Mouse (Mus musculus) stomach, postnatal 0 days (tissue): ENCODE data around the gene Usp28. TPM values are rescaled to one million over a fixed set of nuclear protein-coding genes. Genes with fewer than 3 reads are reported as not detected.

ENCODE experiments used
- ATAC-seq: fragments of 200-750 bp; cut with Nextera tagmentation; 2 replicates; pipeline ENCODE4 v1.8.0; 2017; ENCODE audit not compliant: low FRiP score, low TSS enrichment
- DNase-seq: peaks from one replicate; pipeline ENCODE4 v3.0.0-alpha.2; 2016; ENCODE audit warnings: low spot score
- H3K27ac ChIP-seq: fragments of 300-500 bp; sonication (generic); replicated peaks from 2 replicates; pipeline ENCODE4 v1.5.1; 2014; ENCODE audit warnings: mild to moderate bottlenecking, control low read depth
- H3K27me3 ChIP-seq: fragments of 300-500 bp; sonication (generic); 2 replicates; pipeline ENCODE4 v1.6.1; 2014; ENCODE audit warnings: low read length; ENCODE audit not compliant: control insufficient read depth, insufficient read depth
- H3K36me3 ChIP-seq: fragments of 300-500 bp; sonication (generic); 2 replicates; pipeline ENCODE4 v1.6.1; 2014; ENCODE audit warnings: low read length, mixed read lengths; ENCODE audit not compliant: control insufficient read depth, insufficient read depth
- H3K4me1 ChIP-seq: fragments of 300-500 bp; sonication (generic); replicated peaks from 2 replicates; pipeline ENCODE4 v1.6.1; 2014; ENCODE audit warnings: antibody characterized with exemption; ENCODE audit not compliant: control insufficient read depth, insufficient read depth
- H3K4me2 ChIP-seq: fragments of 300-500 bp; sonication (generic); replicated peaks from 2 replicates; pipeline ENCODE4 v1.6.1; 2014; ENCODE audit warnings: low read depth, mild to moderate bottlenecking, control low read depth, moderate library complexity
- H3K4me3 ChIP-seq: fragments of 300-500 bp; sonication (generic); 2 replicates; pipeline ENCODE4 v1.5.1; 2014; ENCODE audit warnings: low read depth, low read length, control low read depth
- H3K9ac ChIP-seq: fragments of 300-500 bp; sonication (generic); 2 replicates; pipeline ENCODE4 v1.6.1; 2014; ENCODE audit warnings: mild to moderate bottlenecking, low read length, control low read depth, mixed read lengths
- H3K9me3 ChIP-seq: fragments of 300-500 bp; sonication (generic); 2 replicates; pipeline ENCODE4 v1.6.1; 2016; ENCODE audit warnings: low read length; ENCODE audit not compliant: control insufficient read depth
- CTCF ChIP-seq: IDR thresholded peaks from 2 replicates; pipeline ENCODE4 v1.5.1; 2016; ENCODE audit warnings: antibody characterized with exemption, low read depth, mild to moderate bottlenecking, moderate library complexity
- EP300 ChIP-seq: optimal IDR thresholded peaks from 2 replicates; pipeline ENCODE3; 2016; ENCODE audit warnings: antibody characterized with exemption
- WGBS: fragments of 180-500 bp; shearing (Covaris S2); extraction: QIAGEN DNeasy Blood & Tissue Kit; methylation state at CpG from one replicate; pipeline ENCODE4 v1.1.7; 2014; 5-methylcytosine and 5-hydroxymethylcytosine counted together
- polyA plus RNA-seq: library from polyadenylated mRNA; unstranded; fragments of >200 nt; fragmentation: Nextera tagmentation; extraction: Ambion mirVana; gene quantifications from 2 replicates; pipeline ENCODE4 v1.2.1, GENCODE M21; 2015

Usp28 gene
- polyA plus RNA-seq, 1 experiment from 2014 or later: 6.6 TPM

GRCm38 (mm10) chr9:49024529-49024928 lies 39.4 kb downstream of the Usp28 start:
- 96% methylated on average over 2 of the region's 2 CpGs for WGBS
- H3K27me3 ChIP-seq: no peaks in the 10 kb centered on the region

DNA sequence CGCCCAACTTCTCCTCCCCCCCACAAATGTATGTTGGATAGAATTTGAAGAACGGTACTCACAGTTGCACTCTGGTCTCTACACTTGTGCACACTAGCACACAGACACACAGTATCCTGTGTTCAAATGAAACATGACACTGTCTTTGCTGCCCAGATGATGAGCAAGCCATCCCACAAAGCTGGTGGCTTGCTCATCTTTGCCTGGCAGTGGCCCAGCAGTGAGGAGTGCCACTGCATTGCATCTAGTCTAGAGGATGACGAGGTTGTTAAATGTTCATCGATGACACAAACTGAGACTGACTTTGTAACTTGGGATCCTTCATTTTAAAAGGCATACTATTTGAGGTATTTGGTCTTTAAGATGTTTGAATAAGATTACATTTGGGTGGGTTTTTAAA lies 49.6 kb downstream of the Usp28 start:
- H3K9ac ChIP-seq: no peak overlapping the region
- 93% methylated on average over 4 of the region's 4 CpGs for WGBS
- DNase-seq (no peak), ATAC-seq (no peak)
- TF ChIP-seq CTCF: no peak
- TF ChIP-seq EP300: no peak
- H3K27me3 ChIP-seq: no peaks in the 10 kb centered on the region
- H3K4me2 ChIP-seq: no peak overlapping the region
- no peak overlapping the region for H3K27ac ChIP-seq
- no peaks in the 10 kb centered on the region for H3K4me1 ChIP-seq
- H3K4me3 ChIP-seq: no peak overlapping the region
- no peaks in the 10 kb centered on the region for H3K9me3 ChIP-seq
- peaks cover 17% of the 10 kb centered on the region; the same call in 1 of the 2 replicates for H3K36me3 ChIP-seq

More at GRCm38 (mm10) chr9:49024529-49024928, 39.4 kb downstream of the Usp28 start:
- no peak overlapping the region for H3K27ac ChIP-seq
- H3K9me3 ChIP-seq: no peaks in the 10 kb centered on the region
- H3K4me2 ChIP-seq: no peak overlapping the region
- peaks cover 13% of the 10 kb centered on the region; the same call in 1 of the 2 replicates for H3K36me3 ChIP-seq
- no peak for DNase-seq
- H3K4me3 ChIP-seq: no peak overlapping the region
- no peak overlapping the region for H3K9ac ChIP-seq
- H3K4me1 ChIP-seq: no peaks in the 10 kb centered on the region
- TF ChIP-seq EP300 (no peak), CTCF (no peak)
- ATAC-seq: no peak

- TF ChIP-seq EP300: no peak
- no peak for TF ChIP-seq CTCF
- WGBS: 67% methylated on average over 5 of the region's 5 CpGs
Observed at GRCm38 (mm10) chr9:49050901-49051300, 65.7 kb downstream of the Usp28 start.

DNA sequence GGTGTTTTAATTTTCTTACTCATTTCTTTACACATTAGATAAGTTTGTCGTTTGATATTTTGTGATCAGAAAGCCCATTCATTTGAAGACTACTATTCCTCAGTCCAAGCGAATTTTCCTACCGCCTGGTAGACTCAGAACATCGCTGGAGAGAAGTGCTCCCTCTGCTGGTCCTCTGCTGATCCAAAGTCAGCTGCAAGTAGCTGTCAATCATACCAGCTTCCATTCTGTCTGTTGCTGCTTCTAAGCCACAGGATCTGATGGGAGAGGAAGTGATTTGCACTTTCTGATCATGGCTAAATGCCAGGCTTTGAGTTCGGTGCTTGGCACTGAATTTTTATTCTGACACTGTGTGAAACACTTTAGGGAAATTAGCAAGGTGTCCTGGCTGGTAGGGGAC lies 66.2 kb downstream of the Usp28 start:
- Histone ChIP-seq H3K4me3 (no peak overlapping the region), H3K4me2 (no peak overlapping the region), H3K36me3 (no peaks in the 10 kb centered on the region), H3K27me3 (no peaks in the 10 kb centered on the region), H3K4me1 (no peaks in the 10 kb centered on the region; the same call in 1 of the 2 replicates), H3K9me3 (no peaks in the 10 kb centered on the region), H3K27ac (no peak overlapping the region), H3K9ac (no peak overlapping the region)
- DNase-seq (peak; percentile 68), ATAC-seq (no peak)
- TF ChIP-seq CTCF: peak; percentile 90
- TF ChIP-seq EP300: no peak
- 14% methylated on average over 5 of the region's 5 CpGs for WGBS

More at GRCm38 (mm10) chr9:49050901-49051300, 65.7 kb downstream of the Usp28 start:
- H3K4me2 ChIP-seq: no peak overlapping the region
- no peaks in the 10 kb centered on the region for H3K9me3 ChIP-seq
- H3K4me3 ChIP-seq: no peak overlapping the region
- H3K36me3 ChIP-seq: no peaks in the 10 kb centered on the region
- no peak overlapping the region for H3K9ac ChIP-seq
- H3K4me1 ChIP-seq: no peaks in the 10 kb centered on the region
- ATAC-seq (no peak), DNase-seq (no peak)
- no peaks in the 10 kb centered on the region for H3K27me3 ChIP-seq
- no peak overlapping the region for H3K27ac ChIP-seq

GRCm38 (mm10) chr9:49054028-49054427 lies 68.9 kb downstream of the Usp28 start:
- Histone ChIP-seq H3K36me3 (no peaks in the 10 kb centered on the region), H3K27ac (no peak overlapping the region), H3K9ac (no peak overlapping the region), H3K4me1 (no peaks in the 10 kb centered on the region; the same call in 1 of the 2 replicates), H3K27me3 (no peaks in the 10 kb centered on the region), H3K4me2 (no peak overlapping the region), H3K9me3 (no peaks in the 10 kb centered on the region), H3K4me3 (no peak overlapping the region)
- TF ChIP-seq CTCF: no peak
- no peak for TF ChIP-seq EP300
- DNase-seq: no peak
- WGBS: 81% methylated on average over 3 of the region's 3 CpGs
- ATAC-seq: no peak

- TF ChIP-seq EP300 (no peak), CTCF (no peak; the same call in 1 of the 2 replicates)
- Histone ChIP-seq H3K4me3 (peak within 1 kb of the TSS; percentile 89), H3K4me1 (no peaks in the 10 kb centered on the region; the same call in 1 of the 2 replicates), H3K27ac (peak within 1 kb of the TSS; percentile 71), H3K4me2 (peak within 1 kb of the TSS; percentile 77), H3K36me3 (no peaks in the 10 kb centered on the region), H3K9ac (peak within 1 kb of the TSS; percentile 83), H3K9me3 (no peaks in the 10 kb centered on the region), H3K27me3 (no peaks in the 10 kb centered on the region)
- peak; percentile 99 for ATAC-seq
- DNase-seq: peak; percentile 96
- under 1% methylated on average over 49 of the region's 53 CpGs for WGBS
Observed at GRCm38 (mm10) chr9:49055333-49056205, 70.4 kb downstream of the Usp28 start, which contains the start of gene Zw10. TSS of gene Zw10 (plus strand) at chr9:49055613.
